Mouse (Mus musculus): ENCODE measurements around the gene Klhl21.

DNA sequence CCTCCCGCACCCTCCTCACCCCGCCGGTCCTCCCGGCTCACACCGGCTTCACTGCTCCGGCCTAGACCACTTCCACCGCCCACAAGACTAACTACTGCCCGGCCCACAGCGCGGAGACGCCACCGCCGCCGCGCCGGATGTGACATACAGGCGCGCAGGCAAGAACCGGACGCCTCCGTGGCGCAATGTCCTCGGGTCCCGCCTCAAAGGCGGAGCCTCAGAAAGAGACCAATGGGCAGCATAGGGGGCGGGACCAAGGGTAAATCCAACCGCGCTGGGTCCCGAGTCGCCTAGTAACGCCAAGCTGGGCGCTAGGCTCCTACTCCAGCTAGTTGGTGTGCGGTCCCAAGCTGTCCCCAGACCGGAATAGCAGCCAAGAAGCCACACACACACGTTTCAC lies 18.9 kb downstream of the Klhl21 start, which contains the start of gene Zbtb48:
- TF ChIP-seq CTCF (IDR thresholded peaks at IDR 0.05; ENCODE audit: borderline replicate concordance, control insufficient read depth, extremely low read depth, insufficient read depth, low read length, poor library complexity) (no peak; the same call in none of the 2 replicates), POLR2A (IDR thresholded peaks at IDR 0.05; ENCODE audit: control insufficient read depth, extremely low read depth, insufficient read depth, low read length, poor library complexity) (peak; percentile 77)
